Mouse (Mus musculus): ENCODE results near the gene Smtnl1. TPM values are rescaled to one million over a fixed set of nuclear protein-coding genes. Genes with fewer than 3 reads are reported as not detected.

The Smtnl1 gene
- not detected in 2 replicates for polyA plus RNA-seq (2012; rRNA removed; ENCODE audit: low replicate concordance)

GRCm38 (mm10) chr2:84822552-84822951, at the start of gene Smtnl1:
Smtnl1 (minus strand) TSS chr2:84822652.

GRCm38 (mm10) chr2:84838593-84838949, 16.1 kb upstream of the Smtnl1 start, which contains the start of gene Slc43a1:
Slc43a1 (plus strand) TSS chr2:84838850.

GRCm38 (mm10) chr2:84826488-84827282, 4.2 kb upstream of the Smtnl1 start, which contains the start of gene Timm10:
Timm10 (plus strand) TSS chr2:84826997.

GRCm38 (mm10) chr2:84798493-84798921, 23.9 kb downstream of the Smtnl1 start, which contains the start of gene Ube2l6:
Ube2l6 (plus strand) TSS chr2:84798828.

GRCm38 (mm10) chr2:84775241-84775640, 47.2 kb downstream of the Smtnl1 start, which contains the start of gene Serping1:
Serping1 (minus strand) TSS chr2:84775444.

Other genes starting within 250 kb of the Smtnl1 start
- gene Ctnnd1, start 171.9 kb downstream of the Smtnl1 start, polyA plus RNA-seq (2012; rRNA removed; ENCODE audit: low replicate concordance), result 48.1 and 70.2 TPM in 2 replicates
- gene Btbd18, start 163.6 kb downstream of the Smtnl1 start, polyA plus RNA-seq (2012; rRNA removed; ENCODE audit: low replicate concordance), result not detected in 2 replicates
- 32.7 and 68.5 TPM in 2 replicates for gene Selenoh, start 151.9 kb downstream of the Smtnl1 start, polyA plus RNA-seq (2012; rRNA removed; ENCODE audit: low replicate concordance)
- not detected in 2 replicates for gene Gm28635, start 144.6 kb downstream of the Smtnl1 start, polyA plus RNA-seq (2012; rRNA removed; ENCODE audit: low replicate concordance)
- 9.4 and 10.1 TPM in 2 replicates for gene Med19, start 144.2 kb downstream of the Smtnl1 start, polyA plus RNA-seq (2012; rRNA removed; ENCODE audit: low replicate concordance)
- gene Tmx2, start 143.5 kb downstream of the Smtnl1 start, polyA plus RNA-seq (2012; rRNA removed; ENCODE audit: low replicate concordance), result 98.4 and 120 TPM in 2 replicates
- 45.2 and 59.9 TPM in 2 replicates for gene Zdhhc5, start 107.5 kb downstream of the Smtnl1 start, polyA plus RNA-seq (2012; rRNA removed; ENCODE audit: low replicate concordance)
- gene Clp1, start 95.3 kb downstream of the Smtnl1 start, polyA plus RNA-seq (2012; rRNA removed; ENCODE audit: low replicate concordance), result 8.0 and 15.5 TPM in 2 replicates
- gene Ypel4, start 88.6 kb downstream of the Smtnl1 start, polyA plus RNA-seq (2012; rRNA removed; ENCODE audit: low replicate concordance), result 5.2 and 20.0 TPM in 2 replicates
- 2.5 and 6.6 TPM in 2 replicates for gene Gm19426, start 79.0 kb downstream of the Smtnl1 start, polyA plus RNA-seq (2012; rRNA removed; ENCODE audit: low replicate concordance)
- gene Serping1, start 47.2 kb downstream of the Smtnl1 start, polyA plus RNA-seq (2012; rRNA removed; ENCODE audit: low replicate concordance), result 771 and 792 TPM in 2 replicates
- gene Ube2l6, start 23.8 kb downstream of the Smtnl1 start, polyA plus RNA-seq (2012; rRNA removed; ENCODE audit: low replicate concordance), result 43.8 and 67.0 TPM in 2 replicates
- gene Timm10, start 4.3 kb upstream of the Smtnl1 start, polyA plus RNA-seq (2012; rRNA removed; ENCODE audit: low replicate concordance), result 62.2 and 63.0 TPM in 2 replicates
- 39.0 and 41.0 TPM in 2 replicates for gene Slc43a1, start 16.2 kb upstream of the Smtnl1 start, polyA plus RNA-seq (2012; rRNA removed; ENCODE audit: low replicate concordance)
- 9.8 and 12.4 TPM in 2 replicates for gene Rtn4rl2, start 64.1 kb upstream of the Smtnl1 start, polyA plus RNA-seq (2012; rRNA removed; ENCODE audit: low replicate concordance)
- gene Slc43a3, start 113.9 kb upstream of the Smtnl1 start, polyA plus RNA-seq (2012; rRNA removed; ENCODE audit: low replicate concordance), result 75.7 and 219 TPM in 2 replicates
- 0.60 and 1.3 TPM in 2 replicates for gene Prg2, start 157.8 kb upstream of the Smtnl1 start, polyA plus RNA-seq (2012; rRNA removed; ENCODE audit: low replicate concordance)
- not detected in 2 replicates for gene Prg3, start 165.6 kb upstream of the Smtnl1 start, polyA plus RNA-seq (2012; rRNA removed; ENCODE audit: low replicate concordance)
- 78.5 and 192 TPM in 2 replicates for gene Ssrp1, start 214.6 kb upstream of the Smtnl1 start, polyA plus RNA-seq (2012; rRNA removed; ENCODE audit: low replicate concordance)
- gene P2rx3, start 214.8 kb upstream of the Smtnl1 start, polyA plus RNA-seq (2012; rRNA removed; ENCODE audit: low replicate concordance), result 0.64 and 1.4 TPM in 2 replicates
- gene Tnks1bp1, start 225.4 kb upstream of the Smtnl1 start, polyA plus RNA-seq (2012; rRNA removed; ENCODE audit: low replicate concordance), result 151 and 196 TPM in 2 replicates

All from subcutaneous adipose tissue, adult 2 months (tissue).